Mouse (Mus musculus): ENCODE data around the gene Gpr107. TPM values are rescaled to one million over a fixed set of nuclear protein-coding genes. Genes with fewer than 3 reads are reported as not detected.

The Gpr107 gene
- polyA plus RNA-seq, 1 experiment from 2014 or later, result 24.1 TPM

DNA sequence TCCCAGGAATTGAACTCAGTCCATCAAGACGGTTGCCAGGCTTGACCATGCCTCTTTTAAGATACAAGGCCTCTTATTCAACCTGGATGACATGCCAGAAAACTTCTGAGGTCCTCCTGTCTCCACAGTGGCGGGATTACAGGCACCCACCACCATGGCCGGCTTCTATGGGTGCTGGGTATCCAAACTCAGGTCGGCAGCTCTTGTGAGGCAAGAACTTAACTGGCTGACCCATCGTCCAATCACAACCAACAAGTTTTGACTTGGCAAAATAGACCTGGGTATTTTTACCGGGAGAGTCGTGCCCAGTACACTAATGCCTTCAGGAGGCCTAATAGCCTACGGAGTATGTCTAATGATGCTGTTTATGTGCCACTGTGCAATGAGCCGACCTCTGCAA lies 26.1 kb upstream of the Gpr107 start:
- no peak for DNase-seq (ENCODE audit: low spot score)

DNA sequence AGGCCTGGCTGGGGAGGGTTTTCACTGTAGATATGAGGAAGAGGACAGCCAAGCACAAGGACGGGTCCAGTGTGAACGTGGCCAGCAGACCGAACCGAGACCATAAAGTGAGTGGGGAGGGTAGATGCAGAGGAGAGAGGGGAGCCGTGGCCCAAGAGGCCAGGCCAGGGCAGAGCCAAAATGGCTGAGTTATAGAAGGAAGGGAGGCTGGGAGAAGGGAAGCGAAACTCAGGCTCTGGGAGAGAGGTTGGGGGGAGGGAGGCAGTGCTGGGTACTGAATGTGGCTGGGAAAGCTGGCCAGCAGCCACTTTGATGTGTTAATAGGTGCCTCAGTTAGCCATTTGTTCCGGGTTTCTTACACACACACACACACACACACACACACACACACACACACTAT lies 24.9 kb upstream of the Gpr107 start:
- no peak for DNase-seq (ENCODE audit: low spot score)

DNA sequence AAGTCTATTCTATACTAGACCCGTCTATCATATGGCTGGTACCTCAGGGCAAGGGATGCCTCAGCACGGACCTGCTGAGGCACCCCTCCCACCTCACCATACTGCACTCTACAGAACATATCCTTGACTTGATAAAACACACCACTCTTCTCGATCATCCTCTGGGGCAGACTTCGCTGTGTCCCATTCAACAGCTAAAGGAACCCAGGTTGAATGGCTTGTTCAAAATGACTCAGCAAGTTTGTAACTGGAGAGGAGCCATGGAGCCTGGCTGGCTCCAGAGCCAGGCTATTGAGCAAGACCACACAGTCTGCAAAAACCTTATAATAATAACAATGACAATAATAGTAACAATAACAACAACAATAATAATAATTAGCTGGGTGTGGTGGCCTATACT lies 24.2 kb upstream of the Gpr107 start:
- DNase-seq (ENCODE audit: low spot score), result no peak

DNA sequence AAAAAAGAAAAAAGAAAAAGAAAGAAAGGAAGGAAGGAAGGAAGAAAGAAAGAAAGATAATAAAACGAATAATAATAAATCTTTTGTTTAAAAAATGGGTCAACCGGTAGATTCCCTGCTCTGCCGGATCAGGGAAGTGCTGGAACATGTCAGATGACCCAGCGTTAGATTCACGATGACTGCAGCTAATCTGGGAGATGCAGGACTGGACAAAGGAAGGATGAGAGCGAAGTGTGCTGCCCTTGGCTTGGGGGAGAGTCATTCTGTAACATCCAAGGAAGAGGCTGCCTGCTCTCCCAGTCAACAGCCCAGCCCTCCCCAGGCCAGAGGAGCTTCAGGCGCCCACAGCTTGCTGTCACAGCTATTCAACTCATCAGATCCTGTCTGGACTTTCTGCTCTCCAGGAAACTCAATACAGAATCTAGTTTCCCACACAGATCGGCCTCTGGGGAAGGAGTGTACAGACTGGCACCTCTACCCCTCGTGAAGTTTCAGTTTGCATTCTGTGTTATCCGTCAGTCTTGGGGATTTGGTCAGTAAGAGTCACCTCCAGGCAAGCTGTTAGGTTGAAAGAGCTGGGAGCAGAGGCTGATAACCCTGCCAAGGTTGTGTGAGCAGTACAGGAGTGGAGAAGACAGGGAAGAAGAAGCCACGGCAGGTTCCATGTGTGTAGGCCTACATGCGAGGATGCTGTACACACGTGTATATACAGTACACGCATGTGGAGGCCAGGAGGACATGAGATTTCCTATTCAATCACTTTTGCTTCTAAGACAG lies 22.2 kb upstream of the Gpr107 start:
- no peak for DNase-seq (ENCODE audit: low spot score)

DNA sequence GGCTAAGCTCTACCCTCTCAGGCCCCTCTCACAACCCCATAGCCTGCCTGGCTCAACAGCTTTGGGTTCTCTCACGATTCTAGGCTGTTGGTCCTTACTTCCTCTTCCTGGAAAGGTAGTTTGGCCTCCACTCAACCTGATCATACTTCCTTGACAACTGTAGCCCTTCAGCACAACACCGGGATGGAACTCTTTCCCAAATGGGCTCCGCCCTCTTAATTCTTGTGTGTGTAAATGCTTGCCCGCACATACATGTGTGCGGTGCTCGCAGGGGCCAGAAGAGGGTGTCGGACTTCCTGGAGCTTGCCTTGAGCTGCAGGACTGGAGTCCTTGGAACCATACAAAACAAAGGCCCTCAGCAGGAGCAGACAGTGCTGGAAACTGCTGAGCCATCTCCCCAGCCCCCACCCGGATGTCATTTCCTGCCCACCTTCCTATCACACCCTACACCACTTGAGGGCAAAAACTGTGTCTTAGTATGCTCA lies 21.3 kb upstream of the Gpr107 start:
- peak; percentile 82 for DNase-seq (ENCODE audit: low spot score)

DNA sequence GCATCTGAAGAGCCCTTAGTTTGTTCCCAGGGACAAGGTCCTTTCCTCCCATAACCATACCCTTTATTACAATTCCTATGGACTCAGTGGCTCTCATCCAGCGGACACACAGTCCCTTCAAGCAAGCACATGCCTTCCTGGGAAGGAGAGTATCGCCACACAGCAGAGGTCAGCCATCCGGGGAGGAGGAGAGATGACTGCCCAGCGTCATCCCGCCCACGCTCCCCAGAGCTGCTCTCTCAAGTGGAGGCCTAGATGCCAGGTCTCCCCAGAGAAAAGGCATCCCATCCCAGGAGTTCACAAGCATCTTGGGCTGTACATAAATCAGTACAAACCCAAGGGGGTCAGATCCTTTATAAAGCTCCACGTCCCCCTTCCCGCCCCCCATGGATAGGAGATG lies 19.4 kb upstream of the Gpr107 start:
- DNase-seq (ENCODE audit: low spot score), result no peak

DNA sequence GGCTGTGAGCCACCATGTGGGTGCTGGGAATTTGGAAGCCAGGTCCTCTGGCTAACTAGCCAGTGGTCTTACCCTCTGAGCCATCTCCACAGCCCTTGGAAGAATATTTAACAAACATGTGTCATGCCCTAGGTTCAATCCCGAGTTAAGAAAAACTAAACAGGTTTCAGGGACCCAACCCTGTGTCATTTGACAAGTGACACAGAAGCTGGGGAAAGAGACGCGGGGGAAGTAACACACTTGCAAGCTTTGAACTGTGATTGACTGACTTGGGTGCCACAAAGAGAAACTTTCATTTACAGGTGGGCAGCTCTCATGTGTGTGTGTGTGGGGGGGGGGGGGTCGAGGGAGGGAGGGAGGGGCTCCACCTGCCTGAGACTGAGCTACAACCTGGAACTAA lies 18.1 kb upstream of the Gpr107 start:
- DNase-seq (ENCODE audit: low spot score), result peak; percentile 60

DNA sequence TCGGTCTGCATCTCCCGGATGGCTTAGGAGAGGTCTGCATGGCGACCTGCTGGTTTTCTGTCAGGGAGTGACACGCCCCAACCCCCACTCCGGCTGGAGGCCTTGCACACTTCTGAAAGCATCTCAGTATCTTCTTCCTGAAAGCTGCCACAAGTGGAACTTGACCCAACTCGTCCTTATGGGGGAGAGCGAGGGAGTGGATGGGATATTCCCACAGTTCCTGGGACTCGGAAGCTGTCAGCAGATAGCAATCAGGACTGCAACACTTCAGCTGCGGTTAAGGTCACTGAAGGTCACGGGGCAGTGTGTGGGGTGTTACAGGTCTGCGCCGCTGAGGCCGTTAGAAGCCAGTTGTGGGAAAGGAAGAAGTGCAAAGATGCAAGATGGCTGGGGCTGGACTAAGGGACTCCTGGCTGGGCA lies 16.6 kb upstream of the Gpr107 start:
- DNase-seq (ENCODE audit: low spot score), result no peak

DNA sequence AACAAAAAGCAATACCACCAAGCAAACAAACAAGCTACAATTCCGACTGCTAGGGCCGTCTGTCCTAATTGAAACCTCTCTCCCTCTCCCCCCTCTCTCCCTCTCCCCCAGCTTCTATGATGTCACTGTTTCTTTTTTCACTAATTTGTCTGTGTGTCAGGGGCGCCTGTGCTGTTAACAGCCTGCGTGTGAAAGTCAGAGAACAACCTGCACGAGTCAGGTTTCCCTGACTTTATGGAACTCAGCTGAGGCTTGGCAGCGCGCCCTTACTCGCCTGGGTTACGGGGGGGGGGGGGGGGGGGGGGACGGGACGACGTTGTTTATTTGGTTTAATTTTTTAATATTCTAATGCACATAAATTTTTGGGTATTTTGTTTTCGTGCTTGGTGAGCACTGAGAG lies 15.8 kb upstream of the Gpr107 start:
- no peak for DNase-seq (ENCODE audit: low spot score)

DNA sequence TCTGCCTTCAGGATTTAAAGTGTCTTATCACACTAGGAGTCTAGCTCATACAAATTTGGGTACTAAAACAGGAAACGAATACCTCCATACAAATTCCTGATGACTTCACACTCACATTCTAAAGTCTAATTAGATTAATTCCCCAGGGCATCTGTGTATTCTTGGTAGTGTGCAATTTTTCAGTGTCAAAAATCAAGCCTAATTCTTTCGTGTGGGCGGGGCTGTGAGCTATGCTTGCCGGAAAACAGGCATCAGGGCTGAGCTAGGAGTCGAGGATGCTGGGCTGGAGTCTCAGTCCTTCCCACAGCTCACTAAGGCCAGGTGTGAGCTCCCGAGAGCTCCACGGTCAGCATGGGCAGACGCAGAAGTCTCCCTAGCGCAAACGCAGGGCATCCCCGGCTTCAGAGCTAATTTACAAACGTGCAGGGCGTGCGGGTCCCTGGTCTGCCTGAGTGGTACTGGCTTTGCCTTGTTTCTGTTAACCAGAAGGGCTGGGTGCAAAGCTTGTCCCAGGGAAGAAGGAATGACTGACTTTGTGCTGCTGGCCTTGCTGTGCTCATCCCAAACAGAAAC lies 15.0 kb upstream of the Gpr107 start:
- DNase-seq (ENCODE audit: low spot score), result no peak

DNA sequence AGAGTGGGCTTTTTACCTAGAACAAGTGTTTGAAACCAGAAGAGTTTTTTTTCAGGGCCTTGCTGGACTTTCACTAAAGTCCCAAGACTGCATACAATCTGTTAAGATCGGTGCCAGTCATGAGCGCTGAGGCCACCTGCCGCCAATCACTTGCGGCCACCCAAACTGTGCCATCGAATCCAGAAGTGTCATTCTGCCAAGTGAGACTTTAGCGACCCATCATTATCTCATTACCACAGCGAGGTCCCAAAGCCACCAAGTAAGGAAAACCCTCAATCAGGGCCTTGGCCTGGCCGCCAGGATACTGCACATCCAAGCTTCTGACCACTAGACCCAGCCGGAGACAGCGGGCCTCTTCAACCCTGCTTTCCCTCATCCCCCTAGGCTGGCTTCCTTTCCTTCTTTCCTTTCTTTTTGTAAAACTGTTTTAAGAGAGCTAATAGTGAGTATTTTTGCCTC lies 12.9 kb upstream of the Gpr107 start:
- no peak for DNase-seq (ENCODE audit: low spot score)

DNA sequence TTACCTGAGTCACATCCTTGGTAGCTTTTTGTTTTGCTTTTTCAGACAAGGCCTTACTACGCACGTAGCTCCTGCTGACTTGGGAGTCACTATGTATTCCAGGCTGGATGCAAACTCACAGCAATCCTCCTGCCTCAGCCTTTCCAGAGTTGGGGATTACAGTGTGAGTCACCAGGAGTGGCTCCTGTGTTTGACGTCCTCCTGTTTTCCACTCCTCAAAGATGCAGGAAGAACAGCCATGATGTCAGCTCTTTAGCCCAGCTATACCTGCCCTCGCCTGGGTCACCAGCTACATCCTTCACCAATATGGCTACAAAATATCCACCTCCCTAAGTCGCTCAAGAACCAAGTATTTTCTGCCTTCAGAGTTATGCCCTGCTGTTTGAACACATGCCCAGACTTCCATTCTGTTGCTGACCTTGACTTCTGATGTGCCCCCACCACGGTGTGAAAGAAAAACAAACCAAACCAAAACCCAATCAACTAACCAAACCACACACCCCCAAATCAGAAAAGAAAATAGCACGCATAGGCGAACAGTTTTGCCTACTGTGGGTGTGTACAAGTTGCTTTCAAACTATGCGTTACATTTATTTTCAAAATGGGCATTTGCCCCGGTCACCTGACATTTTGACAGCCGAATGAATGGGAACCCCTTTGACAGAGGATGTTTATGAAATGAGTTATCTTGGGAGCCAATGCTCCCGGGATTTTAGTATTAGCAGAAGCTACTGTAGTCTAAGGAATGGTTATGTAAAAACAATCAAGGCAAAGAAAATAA lies 11.9 kb upstream of the Gpr107 start:
- no peak for DNase-seq (ENCODE audit: low spot score)

DNA sequence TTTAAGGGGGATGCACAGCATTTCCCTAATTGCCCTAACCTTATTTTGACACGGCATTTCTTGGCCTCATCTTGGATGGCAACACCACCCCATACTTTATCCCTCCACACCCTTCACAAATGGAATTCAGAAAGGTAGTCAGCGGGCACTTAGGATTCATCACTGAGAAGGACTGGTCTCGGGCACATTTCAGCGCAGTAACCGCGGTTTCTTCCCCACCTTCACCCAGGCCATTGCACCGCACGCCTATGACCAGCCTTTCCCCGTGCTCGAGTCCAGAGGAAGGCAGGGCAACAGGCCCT lies 11.4 kb upstream of the Gpr107 start:
- no peak for DNase-seq (ENCODE audit: low spot score)

DNA sequence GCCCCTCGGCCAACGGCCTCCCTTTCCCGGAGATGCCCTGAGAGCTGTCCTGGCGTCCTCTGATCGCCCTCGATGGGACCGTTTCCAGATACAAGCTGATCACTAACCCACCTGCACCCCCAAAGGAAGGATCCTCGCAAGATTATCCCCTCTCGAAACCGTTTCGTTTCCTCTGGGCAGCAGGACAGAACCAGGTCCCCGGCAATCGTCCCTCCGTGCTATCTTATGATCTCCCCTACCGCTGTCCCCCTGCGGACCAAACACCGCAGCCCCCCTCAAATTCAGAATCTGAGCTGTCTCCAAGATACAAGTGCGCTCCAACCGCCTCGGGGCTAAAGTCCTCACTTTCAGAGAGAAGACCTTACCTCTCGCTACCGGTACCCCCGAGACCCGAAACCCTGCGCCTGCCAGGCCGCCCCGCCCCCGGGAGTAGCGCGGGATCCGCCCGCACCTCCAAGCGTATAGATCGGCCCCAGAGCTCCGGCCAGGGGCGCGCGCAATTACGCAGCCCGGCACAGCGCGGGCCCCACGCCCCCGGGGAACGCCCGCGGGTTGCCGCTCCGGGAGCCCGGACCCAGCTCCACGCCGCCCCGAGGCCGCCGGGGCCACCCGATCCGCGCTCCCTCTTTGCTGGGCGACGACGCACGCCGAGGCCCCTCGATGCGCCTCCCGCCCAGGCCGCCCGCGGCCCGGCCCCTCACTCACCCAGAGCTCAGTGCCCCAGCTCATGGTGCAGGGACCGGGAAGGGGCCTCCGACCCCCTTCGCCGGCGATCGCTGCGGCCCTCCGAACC lies 10.8 kb upstream of the Gpr107 start:
- DNase-seq (ENCODE audit: low spot score), result peak; percentile 42

DNA sequence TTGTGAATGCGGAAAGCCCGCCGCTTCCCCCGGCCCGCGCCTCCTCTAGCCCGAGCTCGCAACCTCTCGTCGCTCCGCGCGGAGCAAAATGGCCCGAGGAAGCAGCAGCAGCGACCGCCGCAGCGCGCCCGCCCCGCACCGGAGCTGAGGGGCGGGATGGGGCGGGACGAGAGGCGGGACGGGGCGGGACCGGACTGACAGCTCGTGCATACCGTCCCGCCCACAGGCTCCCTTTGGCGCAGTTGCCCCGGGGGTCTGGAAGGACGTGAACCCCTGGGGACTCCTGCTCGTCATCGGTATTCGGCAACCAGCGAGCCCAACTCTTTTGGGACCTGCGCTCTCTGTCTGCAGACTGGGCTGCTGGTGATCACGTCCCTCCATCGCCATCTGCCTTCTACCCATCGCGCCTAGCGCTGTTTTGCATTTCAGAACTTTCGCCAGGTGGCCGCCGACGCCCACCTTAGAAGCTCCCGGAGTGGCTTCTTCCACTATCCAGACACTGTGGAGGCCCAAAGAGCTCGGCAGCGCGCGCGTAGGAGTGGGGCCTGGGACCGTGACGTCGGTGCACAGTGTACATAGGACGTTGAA lies 10.2 kb upstream of the Gpr107 start, which contains the start of gene Fnbp1:
Fnbp1 (minus strand) TSS at position 142 of the 588 bp plus-strand sequence.
- peak; percentile 94 for DNase-seq (ENCODE audit: low spot score)

DNA sequence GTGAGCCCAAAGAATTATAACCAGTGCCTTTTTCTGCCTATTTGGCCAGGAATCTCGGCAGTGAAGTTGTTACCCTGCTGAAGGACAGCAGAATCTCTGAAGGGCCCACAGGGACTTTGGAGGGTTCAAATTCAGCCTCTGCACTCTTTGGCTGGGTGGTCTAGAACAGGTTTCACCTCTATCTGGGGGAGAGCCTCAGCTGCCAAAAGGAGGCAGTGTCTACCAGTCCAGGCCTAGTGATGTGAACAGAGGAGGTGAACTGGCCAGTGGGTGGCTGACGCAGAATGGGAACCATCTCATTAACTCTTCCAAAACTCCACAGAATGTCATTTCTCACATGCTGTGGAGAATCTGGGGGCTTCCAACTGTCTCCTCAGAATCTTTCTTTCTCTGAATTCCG lies 9.6 kb upstream of the Gpr107 start:
- DNase-seq (ENCODE audit: low spot score), result peak; percentile 36

DNA sequence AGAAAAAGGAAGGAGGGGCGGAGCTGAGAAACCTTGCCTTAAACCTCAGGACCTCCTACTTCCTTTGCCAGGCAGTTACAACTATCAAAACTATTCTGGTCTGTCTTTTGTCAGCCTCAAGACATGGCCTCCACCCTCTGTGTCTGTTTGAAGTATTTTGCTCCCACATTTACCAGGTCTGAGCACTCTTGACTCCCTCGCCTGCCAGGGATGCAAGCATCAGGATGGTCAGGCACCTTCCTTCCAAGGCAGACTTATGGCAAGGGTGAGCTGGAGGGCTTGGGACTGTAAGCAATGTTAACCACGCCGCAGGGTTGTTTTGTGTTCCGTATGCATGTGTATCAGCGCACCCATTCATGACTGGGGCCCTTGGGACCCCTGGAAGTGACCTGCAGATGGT lies 8.8 kb upstream of the Gpr107 start:
- peak; percentile 75 for DNase-seq (ENCODE audit: low spot score)

DNA sequence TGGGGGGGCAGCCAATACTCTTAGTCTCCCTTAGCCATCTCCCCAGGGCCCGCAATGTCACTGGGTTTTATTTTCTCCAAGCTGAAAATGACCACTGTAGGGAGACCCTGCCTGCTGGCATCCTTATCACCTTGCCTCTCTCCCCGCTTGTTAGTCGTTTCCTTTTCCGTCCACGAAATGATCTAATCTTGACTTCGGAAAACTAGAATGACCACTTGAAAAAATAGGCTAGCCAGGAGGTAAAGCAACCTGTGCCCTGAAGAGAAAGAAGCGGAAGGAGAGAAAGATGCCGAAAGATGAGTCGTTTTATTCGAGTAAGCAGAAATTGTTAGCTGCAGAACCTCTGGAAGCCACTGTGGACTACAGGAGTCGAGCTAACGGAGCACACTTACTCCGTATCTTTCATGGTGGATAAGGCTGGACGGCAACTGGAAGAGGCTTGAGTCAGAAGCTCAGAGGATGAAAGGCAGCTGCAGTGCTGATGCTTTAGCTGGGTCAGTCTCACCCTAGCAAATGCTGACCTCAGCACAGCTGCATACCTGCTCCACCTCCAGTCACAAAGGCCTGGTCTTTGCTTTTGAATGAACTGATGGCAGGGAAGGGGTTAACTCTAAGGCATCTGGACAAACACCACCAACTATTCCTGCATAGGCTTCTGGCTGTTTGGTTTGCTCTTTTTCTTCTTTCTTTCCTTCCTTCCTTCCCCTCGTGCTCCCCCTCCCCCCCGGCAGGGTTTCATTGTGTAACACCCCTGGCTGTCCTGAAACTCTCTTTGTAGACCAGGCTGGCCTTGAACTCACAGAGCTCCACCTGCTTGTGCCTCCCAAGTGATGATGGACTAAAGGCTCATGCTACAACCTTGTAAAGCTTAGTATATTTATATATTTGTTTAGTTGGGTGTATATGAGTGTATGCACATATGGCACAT lies 8.1 kb upstream of the Gpr107 start:
- DNase-seq (ENCODE audit: low spot score), result peak; percentile 38

DNA sequence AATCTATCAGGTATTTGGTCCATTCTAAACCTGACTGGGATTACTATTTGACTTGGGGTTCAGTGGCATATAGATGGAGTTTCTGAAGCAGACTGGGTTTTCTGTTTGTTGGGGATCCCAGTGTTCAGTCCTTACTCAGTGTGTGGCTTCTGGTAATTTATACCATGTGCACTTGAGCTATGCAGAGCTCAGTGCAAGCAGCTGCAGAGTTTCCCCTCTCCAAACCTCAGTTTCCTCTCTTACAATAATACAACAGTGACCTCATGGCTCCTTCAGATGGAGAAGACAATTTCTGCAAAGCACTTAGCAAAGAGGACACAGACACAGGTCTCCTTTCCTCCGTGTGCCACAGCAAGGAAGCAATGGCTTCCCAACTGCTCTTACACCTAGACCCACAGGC lies 7.2 kb upstream of the Gpr107 start:
- DNase-seq (ENCODE audit: low spot score), result peak; percentile 43

DNA sequence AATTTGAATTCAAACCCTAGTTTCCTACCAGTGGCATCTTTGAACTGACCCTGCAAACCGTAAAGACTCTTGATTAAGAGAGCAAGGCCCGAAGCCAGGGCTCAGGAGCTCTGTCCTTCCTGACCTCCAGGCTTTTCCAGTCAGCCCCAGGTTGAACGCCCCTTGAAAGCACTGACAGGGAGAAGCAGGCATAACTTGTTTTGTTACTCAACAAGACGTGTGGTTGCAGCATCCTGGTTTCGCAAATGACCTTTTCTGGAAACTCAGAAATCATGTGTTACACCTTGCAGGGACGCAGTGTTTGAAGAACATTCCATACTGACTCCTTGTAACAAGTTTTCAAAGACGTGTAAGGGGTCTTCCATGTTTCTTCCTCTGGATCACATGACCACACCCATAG lies 5.1 kb upstream of the Gpr107 start:
- no peak for DNase-seq (ENCODE audit: low spot score)
